Mouse (Mus musculus): Measurements from ENCODE around the gene Lmbrd1. TPM values are rescaled to one million over a fixed set of nuclear protein-coding genes. Genes with fewer than 3 reads are reported as not detected.
"Not testable (repeated sequence)": the region's sequence is repeated elsewhere in the genome, so short reads cannot be mapped to it uniquely, and the experiment has no call there.

Lmbrd1 gene
- polyA plus RNA-seq, 1 experiment from 2014 or later, result 36.5 TPM

GRCm38 (mm10) chr1:24732286-24732685, 53.9 kb downstream of the Lmbrd1 start:
- Histone ChIP-seq H3K4me3 (replicated peaks) (no peak overlapping the region), H3K27ac (no peak overlapping the region), H3K9ac (no peak overlapping the region), H3K9me3 (no peaks in the 10 kb centered on the region), H3K27me3 (replicated peaks) (no peaks in the 10 kb centered on the region), H3K4me1 (no peaks in the 10 kb centered on the region), H3K36me3 (peaks cover 22% of the 10 kb centered on the region), H3K4me2 (no peak overlapping the region)
- WGBS, result 92% methylated on average over 3 of the region's 3 CpGs
- no peak for ATAC-seq (ENCODE audit: insufficient read depth, low FRiP score, low read depth)

DNA sequence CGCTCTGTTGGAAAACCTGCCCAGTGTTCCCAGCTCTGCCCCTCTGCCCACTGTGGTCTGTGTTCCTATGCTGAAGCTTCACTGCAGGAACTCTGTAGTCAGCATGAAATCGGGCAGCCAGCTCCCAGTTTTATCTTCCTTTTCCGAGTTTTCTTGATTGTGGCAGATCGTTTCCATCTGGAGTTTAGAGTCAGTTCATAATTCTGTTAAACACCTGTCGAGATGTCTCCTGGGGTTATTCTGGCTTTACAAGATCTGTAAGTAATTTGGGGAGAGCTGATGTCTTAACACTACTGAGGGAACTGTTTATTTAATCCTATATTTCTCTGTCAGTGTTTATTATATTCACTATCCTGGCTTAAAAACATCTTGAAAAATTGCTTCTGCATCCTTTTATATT, 56.4 kb downstream of the Lmbrd1 start:
- 48% methylated on average over 5 of the region's 5 CpGs for WGBS
- no peak overlapping the region for H3K4me3 ChIP-seq (replicated peaks)

DNA sequence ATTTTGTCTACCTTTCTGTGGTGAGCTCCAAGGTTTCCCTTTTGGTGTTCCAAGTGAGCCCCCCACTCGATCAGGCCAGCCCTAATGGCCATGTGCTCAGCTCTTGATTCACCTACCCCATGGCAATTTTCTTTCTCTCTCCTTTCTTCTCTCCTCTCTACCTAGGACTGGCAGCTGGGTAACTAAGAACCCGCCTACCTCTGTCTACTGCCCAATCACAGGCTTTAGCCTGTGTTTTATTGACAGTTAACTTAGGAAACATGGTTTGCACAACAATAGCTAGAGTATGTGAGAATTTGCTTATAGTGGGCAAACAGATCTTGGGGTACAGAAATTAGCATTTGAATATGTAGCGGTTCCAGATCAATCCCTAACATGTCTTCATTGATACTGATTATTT, 62.5 kb downstream of the Lmbrd1 start:
- Histone ChIP-seq H3K27me3 (replicated peaks) (no peaks in the 10 kb centered on the region), H3K4me1 (no peaks in the 10 kb centered on the region), H3K4me3 (replicated peaks) (no peak overlapping the region), H3K9me3 (no peaks in the 10 kb centered on the region), H3K4me2 (no peak overlapping the region), H3K36me3 (no peaks in the 10 kb centered on the region), H3K9ac (no peak overlapping the region), H3K27ac (no peak overlapping the region)
- WGBS, result 86% methylated on average over 3 of the region's 3 CpGs
- no peak for ATAC-seq (ENCODE audit: insufficient read depth, low FRiP score, low read depth)

More for the DNA sequence above, 56.4 kb downstream of the Lmbrd1 start:
- no peak for ATAC-seq (ENCODE audit: insufficient read depth, low FRiP score, low read depth)
- Histone ChIP-seq H3K36me3 (peaks cover 14% of the 10 kb centered on the region; the same call in 1 of the 2 replicates), H3K9ac (no peak overlapping the region), H3K4me2 (no peak overlapping the region), H3K27me3 (replicated peaks) (no peaks in the 10 kb centered on the region), H3K4me1 (no peaks in the 10 kb centered on the region), H3K27ac (no peak overlapping the region), H3K9me3 (no peaks in the 10 kb centered on the region)

DNA sequence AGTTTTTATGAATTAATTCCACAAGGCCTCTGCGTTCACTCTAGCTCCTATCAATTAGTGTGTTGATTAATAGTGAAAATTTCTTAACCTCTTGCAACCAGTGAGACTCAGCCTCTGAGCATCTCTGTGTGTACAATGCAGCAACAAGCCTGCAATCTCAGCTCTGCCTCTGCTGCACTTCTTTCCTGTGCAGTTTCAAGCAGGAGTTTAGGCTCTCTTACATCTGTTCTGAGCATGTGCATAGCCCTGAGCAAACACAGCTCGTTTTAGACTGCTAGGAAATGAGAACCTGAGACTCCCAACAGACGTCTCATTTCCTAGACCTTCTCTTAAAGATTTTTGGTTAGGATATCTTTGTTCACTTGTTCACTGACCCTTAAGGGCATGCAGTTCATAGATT, 63.1 kb downstream of the Lmbrd1 start:
- no peaks in the 10 kb centered on the region for H3K36me3 ChIP-seq
- H3K9ac ChIP-seq, result no peak overlapping the region
- no peaks in the 10 kb centered on the region for H3K27me3 ChIP-seq (replicated peaks)
- no peaks in the 10 kb centered on the region for H3K4me1 ChIP-seq
- WGBS, result 42% methylated on average over 3 of the region's 3 CpGs
- no peak overlapping the region for H3K27ac ChIP-seq
- no peak overlapping the region for H3K4me2 ChIP-seq
- ATAC-seq (ENCODE audit: insufficient read depth, low FRiP score, low read depth), result no peak
- H3K9me3 ChIP-seq, result no peaks in the 10 kb centered on the region
- no peak overlapping the region for H3K4me3 ChIP-seq (replicated peaks)

DNA sequence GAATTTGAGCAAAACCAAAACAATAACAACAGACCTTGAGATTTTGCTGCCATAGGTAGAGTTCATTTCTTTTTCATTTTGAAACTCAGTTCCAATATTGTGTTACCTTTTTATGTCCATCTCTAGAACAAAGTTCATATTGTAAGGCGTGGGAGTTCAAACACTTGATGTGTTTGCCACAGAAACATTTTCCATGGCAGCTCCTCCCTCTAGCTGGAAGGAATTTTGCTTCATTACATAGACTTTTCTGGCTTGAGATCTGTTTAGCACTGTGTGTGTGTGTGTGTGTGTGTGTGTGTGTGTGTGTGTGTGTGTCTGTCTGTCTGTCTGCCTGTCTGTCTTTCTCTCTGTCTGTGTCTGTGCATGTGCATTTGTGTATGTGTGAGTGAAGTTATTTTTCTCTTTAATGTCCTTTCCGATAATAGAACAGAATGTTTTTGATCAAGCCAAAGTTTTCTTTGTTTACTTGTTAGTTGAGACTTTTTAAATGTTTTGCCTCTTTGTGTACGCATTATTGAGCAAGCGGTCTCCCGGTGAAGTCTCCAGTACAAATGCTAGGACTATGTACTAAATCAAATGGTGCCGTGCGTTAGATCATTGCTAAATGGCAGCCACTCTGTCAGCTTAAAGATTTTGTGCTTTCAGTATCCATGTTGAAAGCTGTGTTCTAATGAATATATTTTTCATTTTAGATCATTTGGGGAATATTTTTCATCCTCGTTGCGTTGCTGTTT, 64.9 kb downstream of the Lmbrd1 start:
- Histone ChIP-seq H3K36me3 (no peaks in the 10 kb centered on the region), H3K27ac (no peak overlapping the region), H3K27me3 (replicated peaks) (no peaks in the 10 kb centered on the region), H3K4me2 (no peak overlapping the region), H3K4me3 (replicated peaks) (no peak overlapping the region), H3K9me3 (no peaks in the 10 kb centered on the region), H3K4me1 (no peaks in the 10 kb centered on the region), H3K9ac (no peak overlapping the region)
- WGBS, result 86% methylated on average over 9 of the region's 9 CpGs
- ATAC-seq (ENCODE audit: insufficient read depth, low FRiP score, low read depth), result no peak

DNA sequence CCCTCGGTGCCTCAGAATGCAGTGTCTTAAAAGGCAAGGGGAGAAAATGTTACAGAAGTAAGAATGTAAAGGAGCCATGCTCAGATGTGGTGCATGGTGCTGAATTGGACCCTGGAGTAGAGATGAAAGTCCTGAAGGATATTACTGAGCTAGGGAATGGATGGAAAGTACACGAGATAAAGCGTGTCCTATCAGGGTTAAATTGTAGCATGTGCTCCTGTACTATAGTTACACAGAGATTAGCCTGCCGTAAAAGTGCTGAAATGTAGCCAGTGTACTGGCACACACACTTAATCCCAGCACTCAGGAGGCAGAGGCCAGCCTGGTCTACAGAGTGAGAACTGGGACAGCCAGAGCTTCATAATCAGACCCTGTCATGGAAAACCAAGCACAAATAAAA, 74.3 kb downstream of the Lmbrd1 start:
- no peak overlapping the region for H3K4me3 ChIP-seq (replicated peaks)
- ATAC-seq (ENCODE audit: insufficient read depth, low FRiP score, low read depth), result no peak
- H3K36me3 ChIP-seq, result 0 out of 2 replicates have a peak, but pooled peaks cover 4% of the 10 kb centered on the region
- 88% methylated on average over 4 of the region's 4 CpGs for WGBS
- H3K9ac ChIP-seq, result no peak overlapping the region
- no peaks in the 10 kb centered on the region for H3K4me1 ChIP-seq
- no peak overlapping the region for H3K4me2 ChIP-seq
- no peak overlapping the region for H3K27ac ChIP-seq
- H3K9me3 ChIP-seq, result no peaks in the 10 kb centered on the region
- H3K27me3 ChIP-seq (replicated peaks), result no peaks in the 10 kb centered on the region

GRCm38 (mm10) chr1:24758516-24758915, 80.1 kb downstream of the Lmbrd1 start:
- no peak for ATAC-seq (ENCODE audit: insufficient read depth, low FRiP score, low read depth)
- Histone ChIP-seq H3K9ac (no peak overlapping the region), H3K4me3 (replicated peaks) (no peak overlapping the region), H3K9me3 (no peaks in the 10 kb centered on the region), H3K4me2 (no peak overlapping the region), H3K4me1 (no peaks in the 10 kb centered on the region), H3K27me3 (replicated peaks) (no peaks in the 10 kb centered on the region), H3K36me3 (peaks cover 5% of the 10 kb centered on the region; the same call in 1 of the 2 replicates), H3K27ac (no peak overlapping the region)
- 84% methylated on average over 8 of the region's 8 CpGs for WGBS

DNA sequence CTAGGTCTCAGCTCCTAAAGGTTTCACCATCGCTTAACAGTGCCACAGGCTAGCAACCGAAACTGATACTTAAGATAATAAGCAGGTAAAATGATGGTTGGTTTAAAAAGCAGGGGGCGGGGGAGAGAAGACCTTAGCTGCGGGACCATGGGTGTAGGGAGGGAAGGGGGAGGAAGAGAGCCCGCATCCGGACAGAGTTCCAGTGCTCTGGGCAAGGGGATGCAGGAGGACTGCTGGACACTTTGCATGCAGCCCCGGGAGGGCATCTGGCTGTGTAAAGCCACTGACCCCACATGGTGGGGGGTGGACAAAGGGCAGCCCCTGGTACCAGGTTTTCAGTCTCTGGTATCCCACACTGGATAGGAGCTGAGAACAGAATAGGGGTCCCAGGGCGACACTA, 88.0 kb downstream of the Lmbrd1 start:
- H3K4me1 ChIP-seq, result no peaks in the 10 kb centered on the region
- H3K27me3 ChIP-seq (replicated peaks), result no peaks in the 10 kb centered on the region
- no peak for ATAC-seq (ENCODE audit: insufficient read depth, low FRiP score, low read depth)
- H3K4me2 ChIP-seq, result no peak overlapping the region
- no peak overlapping the region for H3K9ac ChIP-seq
- no peak overlapping the region for H3K4me3 ChIP-seq (replicated peaks)
- 87% methylated on average over 8 of the region's 8 CpGs for WGBS
- no peak overlapping the region for H3K27ac ChIP-seq
- peaks cover 5% of the 10 kb centered on the region; the same call in 1 of the 2 replicates for H3K36me3 ChIP-seq
- H3K9me3 ChIP-seq, result no peaks in the 10 kb centered on the region

- not testable (repeated sequence) for H3K4me1 ChIP-seq; H3K9me3 ChIP-seq; ATAC-seq (ENCODE audit: insufficient read depth, low FRiP score, low read depth); H3K4me3 ChIP-seq (replicated peaks); H3K9ac ChIP-seq; H3K27ac ChIP-seq; H3K27me3 ChIP-seq (replicated peaks); H3K4me2 ChIP-seq; H3K36me3 ChIP-seq
- 73% methylated on average over 3 of the region's 3 CpGs for whole genome bisulfite sequencing
Measured at GRCm38 (mm10) chr1:24767197-24767596, 88.8 kb downstream of the Lmbrd1 start.

DNA sequence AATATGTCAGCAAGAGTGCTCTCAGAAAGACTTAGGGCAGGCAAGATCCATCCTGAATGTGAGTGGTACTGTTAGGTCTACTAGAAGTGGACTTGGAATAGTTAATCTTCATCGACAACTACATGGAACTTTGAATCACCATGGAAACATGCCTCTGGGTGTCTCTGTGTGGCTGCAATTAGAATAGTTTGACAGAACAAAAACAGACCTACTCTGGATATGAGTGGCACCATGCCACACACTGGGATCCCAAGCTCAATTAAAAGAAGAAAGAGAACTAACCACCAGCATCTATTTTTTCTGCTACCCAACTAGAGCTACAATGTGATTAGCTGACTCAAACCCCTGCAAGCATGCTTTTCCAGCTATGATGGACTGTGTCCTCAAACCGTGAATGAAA, 95.2 kb downstream of the Lmbrd1 start:
- no peaks in the 10 kb centered on the region for H3K9me3 ChIP-seq
- no peaks in the 10 kb centered on the region for H3K27me3 ChIP-seq (replicated peaks)
- H3K4me3 ChIP-seq (replicated peaks), result no peak overlapping the region
- no peak overlapping the region for H3K4me2 ChIP-seq
- no peak overlapping the region for H3K9ac ChIP-seq
- H3K36me3 ChIP-seq, result no peaks in the 10 kb centered on the region
- H3K27ac ChIP-seq, result no peak overlapping the region
- no peaks in the 10 kb centered on the region for H3K4me1 ChIP-seq
- 74% methylated on average over 2 of the region's 2 CpGs for WGBS
- no peak for ATAC-seq (ENCODE audit: insufficient read depth, low FRiP score, low read depth)

GRCm38 (mm10) chr1:24776576-24776975, 98.1 kb downstream of the Lmbrd1 start:
- 78% methylated on average over 2 of the region's 2 CpGs for WGBS
- no peak overlapping the region for H3K4me2 ChIP-seq
- H3K27ac ChIP-seq, result no peak overlapping the region
- H3K36me3 ChIP-seq, result no peaks in the 10 kb centered on the region
- no peak for ATAC-seq (ENCODE audit: insufficient read depth, low FRiP score, low read depth)
- H3K4me1 ChIP-seq, result no peaks in the 10 kb centered on the region
- H3K9ac ChIP-seq, result no peak overlapping the region
- H3K27me3 ChIP-seq (replicated peaks), result no peaks in the 10 kb centered on the region
- no peak overlapping the region for H3K4me3 ChIP-seq (replicated peaks)
- H3K9me3 ChIP-seq, result no peaks in the 10 kb centered on the region

GRCm38 (mm10) chr1:24793168-24793567, 114.7 kb downstream of the Lmbrd1 start:
- H3K27ac ChIP-seq, result no peak overlapping the region
- no peak overlapping the region for H3K9ac ChIP-seq
- no peaks in the 10 kb centered on the region for H3K36me3 ChIP-seq
- 88% methylated on average over 6 of the region's 6 CpGs for WGBS
- no peak overlapping the region for H3K4me2 ChIP-seq
- no peak for ATAC-seq (ENCODE audit: insufficient read depth, low FRiP score, low read depth)
- no peaks in the 10 kb centered on the region for H3K27me3 ChIP-seq (replicated peaks)
- H3K9me3 ChIP-seq, result no peaks in the 10 kb centered on the region
- no peak overlapping the region for H3K4me3 ChIP-seq (replicated peaks)
- H3K4me1 ChIP-seq, result no peaks in the 10 kb centered on the region

DNA sequence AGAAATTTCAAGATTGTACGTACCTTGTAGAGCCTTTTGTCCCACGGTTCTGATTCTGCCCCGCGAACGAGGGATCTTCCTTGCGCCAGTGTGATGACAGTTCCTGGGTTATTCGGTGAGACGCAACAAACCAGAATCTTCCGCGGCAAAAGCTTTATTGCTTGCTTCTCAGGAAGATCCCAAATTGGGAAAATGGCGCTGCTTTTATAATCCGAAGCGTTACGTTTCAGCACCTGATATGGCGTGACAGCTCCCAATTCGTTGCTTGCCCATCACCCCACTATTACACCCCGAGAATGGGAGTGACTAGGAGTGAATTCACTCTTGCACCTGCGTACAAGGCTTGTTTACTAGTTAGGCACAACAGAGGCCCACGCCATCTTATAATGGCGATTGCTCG, 129.5 kb downstream of the Lmbrd1 start:
- not testable (repeated sequence) for H3K27ac ChIP-seq; H3K4me2 ChIP-seq; H3K36me3 ChIP-seq; ATAC-seq (ENCODE audit: insufficient read depth, low FRiP score, low read depth); H3K9me3 ChIP-seq; H3K4me1 ChIP-seq; H3K9ac ChIP-seq; H3K4me3 ChIP-seq (replicated peaks); H3K27me3 ChIP-seq (replicated peaks)
- WGBS, result 97% methylated on average over 21 of the region's 21 CpGs
